Mouse (Mus musculus): Measurements from ENCODE around the gene Cdk2ap2. TPM values are rescaled to one million over a fixed set of nuclear protein-coding genes. Genes with fewer than 3 reads are reported as not detected.

Gene Cdk2ap2
- polyA plus RNA-seq, 2 experiments = 52.5 to 101 TPM

DNA sequence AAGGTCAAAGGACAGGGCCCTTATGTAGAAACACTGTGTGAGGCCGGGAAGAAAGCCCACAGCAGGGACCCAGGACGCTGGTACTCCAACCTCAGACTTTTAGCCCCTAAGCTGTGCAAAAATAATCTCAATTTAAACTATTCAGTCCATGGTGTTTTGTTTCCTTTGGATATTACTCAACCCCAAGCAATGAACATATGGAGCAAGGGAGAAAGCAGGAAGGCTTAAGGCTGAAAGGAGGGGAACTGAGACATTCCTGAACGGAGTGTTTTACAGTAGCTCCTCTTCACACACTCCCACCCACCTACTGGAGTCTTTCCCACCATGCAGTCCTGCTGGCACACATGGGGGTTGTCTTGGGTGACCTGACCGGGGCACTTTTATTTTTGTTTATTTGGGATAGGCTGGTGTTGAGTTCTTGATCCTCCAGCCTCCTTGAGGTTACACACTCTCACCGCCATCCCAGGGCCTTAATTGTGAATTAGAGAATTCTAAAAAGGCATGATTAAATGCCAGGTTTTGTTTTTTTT is 2.1 kb upstream of the Cdk2ap2 start:
- DNase-seq (ENCODE audit: low read depth in 3 of 3, low spot score in 3 of 3) (no peak), ATAC-seq (ENCODE audit: insufficient read depth) (no peak)
- Histone ChIP-seq H3K9ac (replicated peaks) (no peak overlapping the region), H3K9me3 (ENCODE audit: control insufficient read depth, low read length) (no peaks in the 10 kb centered on the region), H3K27ac (no peak overlapping the region), H3K36me3 (replicated peaks; ENCODE audit: control insufficient read depth, insufficient read depth, low read depth) (no peaks in the 10 kb centered on the region), H3K4me3 (ENCODE audit: insufficient read depth in 1 of 2, low read depth in 2 of 2, low read length in 2 of 2) (no peak overlapping the region), H3K27me3 (ENCODE audit: control insufficient read depth, insufficient read depth, low read length) (no peaks in the 10 kb centered on the region; the same call in 1 of the 2 replicates), H3K4me1 (replicated peaks; ENCODE audit: control insufficient read depth in 2 of 2, insufficient read depth in 2 of 2, low read length in 1 of 2) (peaks cover 24 to 26% of the 10 kb centered on the region in 2 experiments), H3K4me2 (ENCODE audit: low read depth) (no peak overlapping the region)
- 74% methylated on average over 5 of the region's 5 CpGs for WGBS (ENCODE audit: insufficient replicate concordance)
- no peak for TF ChIP-seq EP300 (IDR thresholded peaks at IDR 0.05; ENCODE audit: low read depth)
- no peak for TF ChIP-seq CTCF (IDR thresholded peaks at IDR 0.05; ENCODE audit: low read depth)

DNA sequence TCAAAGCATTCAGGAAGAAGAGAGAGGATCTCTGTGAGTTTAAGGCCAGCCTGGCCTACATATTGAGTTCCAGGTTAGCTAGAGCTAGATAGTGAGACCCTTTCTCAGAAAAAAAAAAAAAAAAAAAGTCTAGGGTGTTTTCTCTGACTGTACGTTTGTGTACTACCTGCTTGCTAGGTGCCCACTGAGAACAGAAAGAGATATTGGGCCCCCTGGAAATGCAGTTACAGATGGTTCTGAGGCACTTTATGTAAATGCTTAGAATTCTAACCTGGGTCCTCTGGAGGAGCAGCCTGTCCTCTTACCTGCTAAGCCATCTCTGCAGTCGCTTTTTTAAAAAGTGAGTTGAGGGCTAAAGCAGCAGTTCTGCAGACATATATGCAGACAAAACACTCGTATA is 1.2 kb upstream of the Cdk2ap2 start:
- no peaks in the 10 kb centered on the region for H3K9me3 ChIP-seq (ENCODE audit: control insufficient read depth, low read length)
- no peak for ATAC-seq (ENCODE audit: insufficient read depth)
- H3K27me3 ChIP-seq (ENCODE audit: control insufficient read depth, insufficient read depth, low read length) = peaks cover 9% of the 10 kb centered on the region
- no peak overlapping the region for H3K27ac ChIP-seq
- no peak overlapping the region for H3K9ac ChIP-seq (replicated peaks)
- TF ChIP-seq CTCF (IDR thresholded peaks at IDR 0.05; ENCODE audit: low read depth) (no peak), EP300 (IDR thresholded peaks at IDR 0.05; ENCODE audit: low read depth) (no peak)
- 65% methylated on average over 3 of the region's 3 CpGs for WGBS (ENCODE audit: insufficient replicate concordance)
- H3K4me2 ChIP-seq (ENCODE audit: low read depth) = peak overlapping the region; percentile 82
- H3K4me3 ChIP-seq (ENCODE audit: insufficient read depth in 1 of 2, low read depth in 2 of 2, low read length in 2 of 2) = no peak overlapping the region; a peak in 1 of 4 replicates
- no peaks in the 10 kb centered on the region for H3K36me3 ChIP-seq (replicated peaks; ENCODE audit: control insufficient read depth, insufficient read depth, low read depth)
- peaks cover 27 to 29% of the 10 kb centered on the region in 2 experiments for H3K4me1 ChIP-seq (replicated peaks; ENCODE audit: control insufficient read depth in 2 of 2, insufficient read depth in 2 of 2, low read length in 1 of 2)
- DNase-seq (ENCODE audit: low read depth in 3 of 3, low spot score in 3 of 3) = no peak

DNA sequence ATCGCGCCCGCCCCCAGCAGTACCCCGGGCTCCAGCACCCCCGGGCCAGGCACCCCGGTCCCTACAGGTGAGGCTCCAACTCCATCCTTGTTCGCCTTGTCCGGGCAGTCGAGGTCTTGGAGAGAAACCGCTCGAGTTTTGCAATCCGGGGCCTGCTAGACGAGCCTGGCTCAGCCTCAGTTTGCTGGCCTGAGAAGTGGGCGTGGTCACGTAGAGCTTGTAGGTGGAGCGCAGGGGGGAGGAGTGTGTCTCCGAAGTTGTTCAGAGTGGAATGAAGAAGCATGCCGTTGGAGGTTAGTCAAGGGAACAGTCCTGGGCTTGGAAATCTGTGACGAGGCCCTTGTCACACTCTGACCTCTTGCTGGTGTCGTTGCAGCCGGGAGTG is 451 bp downstream of the Cdk2ap2 start:
- H3K27ac ChIP-seq = peak overlapping the region; percentile 98
- peak overlapping the region; percentile 66 to 67 for H3K4me3 ChIP-seq (ENCODE audit: insufficient read depth in 1 of 2, low read depth in 2 of 2, low read length in 2 of 2)
- H3K4me1 ChIP-seq (replicated peaks; ENCODE audit: control insufficient read depth in 2 of 2, insufficient read depth in 2 of 2, low read length in 1 of 2) = peaks cover 26 to 29% of the 10 kb centered on the region in 2 experiments
- TF ChIP-seq EP300 (IDR thresholded peaks at IDR 0.05; ENCODE audit: low read depth) = no peak
- TF ChIP-seq CTCF (IDR thresholded peaks at IDR 0.05; ENCODE audit: low read depth) = peak; percentile 11; the same call in 1 of the 2 replicates
- H3K27me3 ChIP-seq (ENCODE audit: control insufficient read depth, insufficient read depth, low read length) = peaks cover 24% of the 10 kb centered on the region
- H3K4me2 ChIP-seq (ENCODE audit: low read depth) = peak overlapping the region; percentile 98
- 1% methylated on average over 21 of the region's 21 CpGs for WGBS (ENCODE audit: insufficient replicate concordance)
- no peaks in the 10 kb centered on the region for H3K36me3 ChIP-seq (replicated peaks; ENCODE audit: control insufficient read depth, insufficient read depth, low read depth)
- peak; percentile 77 for ATAC-seq (ENCODE audit: insufficient read depth)
- DNase-seq (ENCODE audit: low read depth in 3 of 3, low spot score in 3 of 3) = peak; percentile 85 to 88 (median 85)
- H3K9ac ChIP-seq (replicated peaks) = peak overlapping the region; percentile 84
- no peaks in the 10 kb centered on the region for H3K9me3 ChIP-seq (ENCODE audit: control insufficient read depth, low read length)

DNA sequence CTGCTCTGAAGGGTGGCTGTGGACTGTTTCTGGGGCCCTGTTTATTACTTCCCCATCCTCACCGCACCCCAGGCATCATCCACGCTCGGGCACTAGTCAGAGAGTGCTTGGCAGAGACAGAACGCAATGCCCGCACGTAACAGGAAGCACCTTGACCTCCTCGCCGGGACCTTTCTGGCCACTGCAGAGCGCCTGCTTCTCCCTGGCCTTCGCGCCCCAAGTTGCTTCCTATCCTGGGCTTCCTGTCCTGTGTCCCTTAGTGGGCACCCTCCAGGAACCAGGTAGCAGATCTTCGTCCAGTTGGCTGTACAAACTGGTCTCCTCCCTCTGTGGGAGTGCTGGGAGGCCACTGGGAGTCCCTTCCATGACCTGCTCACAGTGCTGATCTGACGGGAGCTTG is 1.4 kb downstream of the Cdk2ap2 start:
- peaks cover 24 to 29% of the 10 kb centered on the region in 2 experiments for H3K4me1 ChIP-seq (replicated peaks; ENCODE audit: control insufficient read depth in 2 of 2, insufficient read depth in 2 of 2, low read length in 1 of 2)
- DNase-seq (ENCODE audit: low read depth in 3 of 3, low spot score in 3 of 3) (no peak), ATAC-seq (ENCODE audit: insufficient read depth) (no peak)
- H3K27ac ChIP-seq = no peak overlapping the region
- no peak overlapping the region for H3K9ac ChIP-seq (replicated peaks)
- H3K9me3 ChIP-seq (ENCODE audit: control insufficient read depth, low read length) = no peaks in the 10 kb centered on the region
- TF ChIP-seq EP300 (IDR thresholded peaks at IDR 0.05; ENCODE audit: low read depth) = no peak
- peak overlapping the region; percentile 98 for H3K4me2 ChIP-seq (ENCODE audit: low read depth)
- peak overlapping the region; percentile 66 to 67; a peak in 3 of 4 replicates for H3K4me3 ChIP-seq (ENCODE audit: insufficient read depth in 1 of 2, low read depth in 2 of 2, low read length in 2 of 2)
- H3K27me3 ChIP-seq (ENCODE audit: control insufficient read depth, insufficient read depth, low read length) = peaks cover 28% of the 10 kb centered on the region
- H3K36me3 ChIP-seq (replicated peaks; ENCODE audit: control insufficient read depth, insufficient read depth, low read depth) = no peaks in the 10 kb centered on the region
- WGBS (ENCODE audit: insufficient replicate concordance) = 73% methylated on average over 13 of the region's 13 CpGs

DNA sequence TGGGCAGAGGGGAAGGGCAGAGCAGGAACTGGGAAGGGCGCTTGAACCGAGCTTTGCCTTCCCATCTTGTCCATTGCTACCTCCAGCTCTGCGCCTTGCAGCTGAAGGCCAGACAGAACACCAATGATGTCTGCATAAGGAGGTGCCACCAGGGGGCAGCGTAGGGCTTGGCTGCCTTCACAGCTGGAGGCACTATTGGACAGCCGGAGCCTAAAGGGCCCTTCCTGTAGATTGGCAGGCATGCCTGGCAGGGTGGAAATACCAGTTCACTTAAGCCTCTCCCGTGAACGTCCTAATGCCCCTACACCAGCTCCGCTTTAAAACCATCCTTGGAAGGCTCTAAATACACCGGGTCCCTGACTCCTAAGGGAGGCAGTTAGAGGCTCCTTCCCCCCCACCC is 2.1 kb downstream of the Cdk2ap2 start:
- Histone ChIP-seq H3K4me3 (ENCODE audit: insufficient read depth in 1 of 2, low read depth in 2 of 2, low read length in 2 of 2) (no peak overlapping the region), H3K4me1 (replicated peaks; ENCODE audit: control insufficient read depth in 2 of 2, insufficient read depth in 2 of 2, low read length in 1 of 2) (peaks cover 24 to 29% of the 10 kb centered on the region in 2 experiments), H3K27me3 (ENCODE audit: control insufficient read depth, insufficient read depth, low read length) (peaks cover 28% of the 10 kb centered on the region), H3K27ac (peak overlapping the region; percentile 46), H3K4me2 (ENCODE audit: low read depth) (peak overlapping the region; percentile 98), H3K9ac (replicated peaks) (peak overlapping the region; percentile 60), H3K9me3 (ENCODE audit: control insufficient read depth, low read length) (no peaks in the 10 kb centered on the region), H3K36me3 (replicated peaks; ENCODE audit: control insufficient read depth, insufficient read depth, low read depth) (no peaks in the 10 kb centered on the region)
- DNase-seq (ENCODE audit: low read depth in 3 of 3, low spot score in 3 of 3) = peak; percentile 82 to 86 (median 86)
- TF ChIP-seq CTCF (IDR thresholded peaks at IDR 0.05; ENCODE audit: low read depth) = peak; percentile 100
- no peak for TF ChIP-seq EP300 (IDR thresholded peaks at IDR 0.05; ENCODE audit: low read depth)
- WGBS (ENCODE audit: insufficient replicate concordance) = 5% methylated on average over 9 of the region's 9 CpGs
- no peak for ATAC-seq (ENCODE audit: insufficient read depth)

Data from liver, embryonic 14.5 days (tissue).